Mouse (Mus musculus): ENCODE measurements around the gene Fbxl18.

- no peak for TF ChIP-seq CTCF (IDR thresholded peaks at IDR 0.05; ENCODE audit: extremely low read depth, insufficient read depth, low read length)
- no peak; the same call in 1 of the 2 replicates for TF ChIP-seq POLR2A (IDR thresholded peaks at IDR 0.05; ENCODE audit: extremely low read depth, insufficient read depth, low read length)
Measured at GRCm38 (mm10) chr5:142821974-142822285, 73.3 kb downstream of the Fbxl18 start.
